Mouse (Mus musculus) layer of hippocampus, postnatal 25 days (tissue): Measurements from ENCODE around the gene Lrrfip1. TPM values are rescaled to one million over a fixed set of nuclear protein-coding genes. Genes with fewer than 3 reads are reported as not detected.

Source experiments
- DNase-seq, 2 experiments: peaks; one replicate each; pipeline ENCODE4 v3.0.0; 2022; ENCODE audit warnings: mixed read lengths in 2 of 2, low spot score in 1 of 2; ENCODE audit errors: extremely low spot score in 1 of 2
- total RNA-seq, 2 experiments: library from RNA; stranded (reverse); gene quantifications; 2 replicates each; pipeline ENCODE4 v1.2.3; 2021

Lrrfip1 gene
- total RNA-seq, 2 experiments from 2014 or later, result 64.0 to 74.4 TPM

- DNase-seq, result no peak
Observed at GRCm38 (mm10) chr1:91022157-91022895, 23.8 kb downstream of the Lrrfip1 start.

GRCm38 (mm10) chr1:91023230-91023629, 24.7 kb downstream of the Lrrfip1 start:
- DNase-seq, result no peak

- no peak for DNase-seq
Observed at GRCm38 (mm10) chr1:91023960-91024359, 25.4 kb downstream of the Lrrfip1 start.

GRCm38 (mm10) chr1:91024464-91024863, 25.9 kb downstream of the Lrrfip1 start:
- no peak for DNase-seq

- no peak for DNase-seq
Observed at GRCm38 (mm10) chr1:91026945-91027344, 28.4 kb downstream of the Lrrfip1 start.

GRCm38 (mm10) chr1:91030383-91030782, 31.8 kb downstream of the Lrrfip1 start:
- no peak for DNase-seq

- DNase-seq, result no peak
Observed at GRCm38 (mm10) chr1:91031547-91031946, 33.0 kb downstream of the Lrrfip1 start.

GRCm38 (mm10) chr1:91032393-91032971, 33.9 kb downstream of the Lrrfip1 start:
- no peak for DNase-seq

GRCm38 (mm10) chr1:91034547-91034946, 36.0 kb downstream of the Lrrfip1 start:
- no peak for DNase-seq

- DNase-seq, result no peak
Observed at GRCm38 (mm10) chr1:91035266-91035665, 36.7 kb downstream of the Lrrfip1 start.

GRCm38 (mm10) chr1:91037213-91037612, 38.7 kb downstream of the Lrrfip1 start:
- DNase-seq, result no peak

- no peak for DNase-seq
Observed at GRCm38 (mm10) chr1:91038010-91038409, 39.5 kb downstream of the Lrrfip1 start.

GRCm38 (mm10) chr1:91038531-91038930, 40.0 kb downstream of the Lrrfip1 start:
- DNase-seq, result no peak

GRCm38 (mm10) chr1:91041605-91042004, 43.1 kb downstream of the Lrrfip1 start:
- DNase-seq, result no peak

GRCm38 (mm10) chr1:91043191-91043590, 44.7 kb downstream of the Lrrfip1 start:
- DNase-seq, result no peak

GRCm38 (mm10) chr1:91044176-91044575, 45.6 kb downstream of the Lrrfip1 start:
- DNase-seq, result no peak

- no peak for DNase-seq
Observed at GRCm38 (mm10) chr1:91044648-91045047, 46.1 kb downstream of the Lrrfip1 start.

- DNase-seq, result no peak
Observed at GRCm38 (mm10) chr1:91046237-91046636, 47.7 kb downstream of the Lrrfip1 start.

GRCm38 (mm10) chr1:91049296-91049695, 50.8 kb downstream of the Lrrfip1 start:
- DNase-seq, result no peak

GRCm38 (mm10) chr1:91051461-91052094, 53.0 kb downstream of the Lrrfip1 start:
- DNase-seq, result no peak

- peak; percentile 55 to 56 for DNase-seq
Observed at GRCm38 (mm10) chr1:91052747-91053181, 54.2 kb downstream of the Lrrfip1 start.
